Mouse (Mus musculus) heart, embryonic 14.5 days (tissue): ENCODE measurements around the gene Yrdc. TPM values are rescaled to one million over a fixed set of nuclear protein-coding genes. Genes with fewer than 3 reads are reported as not detected.
A peak's percentile ranks its signal among the peaks of the same experiment; 100 is the strongest.

Experiments
- ATAC-seq: fragments of 200-750 bp; cut with Nextera tagmentation; 2 replicates; pipeline ENCODE4 v1.8.0; 2017; ENCODE audit warnings: low read depth, moderate TSS enrichment; ENCODE audit not compliant: insufficient number of reproducible peaks, insufficient read depth, low FRiP score
- H3K27ac ChIP-seq, 2 experiments: fragments of 200-500 bp in 1 of 2; fragments of 300-500 bp in 1 of 2; sonication (generic) in 1 of 2; replicated peaks in 1 of 2; 2 replicates each; pipeline ENCODE4 v1.5.1; 2012 to 2014; ENCODE audit warnings: low read depth in 2 of 2, low read length in 2 of 2, control low read depth in 1 of 2, mild to moderate bottlenecking in 1 of 2, mixed read lengths in 1 of 2; ENCODE audit not compliant: control insufficient read depth in 1 of 2, insufficient read depth in 1 of 2
- H3K27me3 ChIP-seq: fragments of 300-500 bp; sonication (generic); 2 replicates; pipeline ENCODE4 v1.6.1; 2014; ENCODE audit warnings: mild to moderate bottlenecking, low read length, control low read depth; ENCODE audit not compliant: control insufficient read depth, insufficient read depth
- H3K36me3 ChIP-seq: fragments of 300-500 bp; sonication (generic); 2 replicates; pipeline ENCODE4 v1.6.1; 2014; ENCODE audit warnings: mild to moderate bottlenecking, control low read depth, low read length, mixed read lengths; ENCODE audit not compliant: control insufficient read depth, insufficient read depth
- H3K4me1 ChIP-seq, 2 experiments: fragments of 200-500 bp in 1 of 2; fragments of 300-500 bp in 1 of 2; sonication (generic) in 1 of 2; 2 replicates each; pipeline ENCODE4 v1.6.1; 2012 to 2014; ENCODE audit warnings: low read length in 2 of 2, control low read depth in 1 of 2, mixed read lengths in 1 of 2; ENCODE audit not compliant: control insufficient read depth in 2 of 2, insufficient read depth in 2 of 2
- H3K4me2 ChIP-seq: fragments of 300-500 bp; sonication (generic); 2 replicates; pipeline ENCODE4 v1.6.1; 2014; ENCODE audit warnings: mild to moderate bottlenecking, low read length
- H3K4me3 ChIP-seq, 2 experiments: fragments of 200-500 bp in 1 of 2; fragments of 300-500 bp in 1 of 2; sonication (generic) in 1 of 2; 2 replicates each; pipeline ENCODE4 v1.5.1; 2012 to 2014; ENCODE audit warnings: low read length in 2 of 2, mild to moderate bottlenecking in 2 of 2, control low read depth in 1 of 2, low read depth in 1 of 2, moderate library complexity in 1 of 2; ENCODE audit not compliant: control insufficient read depth in 1 of 2, insufficient read depth in 1 of 2
- H3K9ac ChIP-seq: fragments of 300-500 bp; sonication (generic); 2 replicates; pipeline ENCODE4 v1.6.1; 2014; ENCODE audit warnings: mild to moderate bottlenecking, low read length
- H3K9me3 ChIP-seq: fragments of 300-500 bp; sonication (generic); 2 replicates; pipeline ENCODE4 v1.6.1; 2016; ENCODE audit warnings: low read length, control low read depth; ENCODE audit not compliant: control insufficient read depth
- WGBS: fragments of 180-500 bp; shearing (Covaris S2); extraction: QIAGEN DNeasy Blood & Tissue Kit; methylation state at CpG from one replicate; pipeline ENCODE4 v1.1.7; 2014; 5-methylcytosine and 5-hydroxymethylcytosine counted together
- polyA plus RNA-seq: library from polyadenylated mRNA; unstranded; fragments of >200 nt; fragmentation: Nextera tagmentation; extraction: Ambion mirVana; gene quantifications from 2 replicates; pipeline ENCODE4 v1.2.1, GENCODE M21; 2014

Gene Yrdc
- polyA plus RNA-seq, 1 experiment from 2014 or later = 28.1 TPM

GRCm38 (mm10) chr4:124810056-124810455, 40.4 kb upstream of the Yrdc start:
- no peak overlapping the region for H3K4me3 ChIP-seq
- no peak overlapping the region for H3K27ac ChIP-seq
- H3K4me2 ChIP-seq = no peak overlapping the region
- no peak overlapping the region for H3K9ac ChIP-seq
- H3K36me3 ChIP-seq = peaks cover 35% of the 10 kb centered on the region
- ATAC-seq = no peak
- no peaks in the 10 kb centered on the region for H3K9me3 ChIP-seq
- 89% methylated on average over 7 of the region's 7 CpGs for WGBS
- peaks cover 0 to 4% of the 10 kb centered on the region in 2 experiments; a peak in 2 of 4 replicates for H3K4me1 ChIP-seq
- H3K27me3 ChIP-seq = no peaks in the 10 kb centered on the region

- H3K9ac ChIP-seq = no peak overlapping the region
- ATAC-seq = no peak
- 52% methylated on average over 9 of the region's 9 CpGs for WGBS
- no peak overlapping the region for H3K4me3 ChIP-seq
- H3K4me1 ChIP-seq = peaks cover 0 to 4% of the 10 kb centered on the region in 2 experiments; a peak in 2 of 4 replicates
- H3K36me3 ChIP-seq = peaks cover 27% of the 10 kb centered on the region
- no peaks in the 10 kb centered on the region for H3K27me3 ChIP-seq
- no peaks in the 10 kb centered on the region for H3K9me3 ChIP-seq
- no peak overlapping the region for H3K4me2 ChIP-seq
- no peak overlapping the region for H3K27ac ChIP-seq
These were observed 39.0 kb upstream of the Yrdc start for GRCm38 (mm10) chr4:124811347-124811975.

GRCm38 (mm10) chr4:124815901-124816300, 34.6 kb upstream of the Yrdc start:
- Histone ChIP-seq H3K27ac (no peak overlapping the region), H3K4me2 (no peak overlapping the region), H3K4me1 (peaks cover 3 to 11% of the 10 kb centered on the region in 2 experiments; a peak in 3 of 4 replicates), H3K36me3 (peaks cover 25% of the 10 kb centered on the region), H3K9ac (no peak overlapping the region), H3K27me3 (no peaks in the 10 kb centered on the region), H3K4me3 (no peak overlapping the region), H3K9me3 (no peaks in the 10 kb centered on the region)
- ATAC-seq = no peak
- WGBS = 90% methylated on average over 11 of the region's 11 CpGs

GRCm38 (mm10) chr4:124817803-124818202, 32.7 kb upstream of the Yrdc start:
- Histone ChIP-seq H3K9me3 (no peaks in the 10 kb centered on the region), H3K4me3 (no peak overlapping the region), H3K9ac (no peak overlapping the region), H3K36me3 (peaks cover 41% of the 10 kb centered on the region), H3K27ac (no peak overlapping the region), H3K27me3 (no peaks in the 10 kb centered on the region), H3K4me1 (peaks cover 3 to 11% of the 10 kb centered on the region in 2 experiments; a peak in 3 of 4 replicates), H3K4me2 (no peak overlapping the region)
- ATAC-seq = peak; percentile 86
- 10% methylated on average over 6 of the region's 6 CpGs for WGBS

- H3K27ac ChIP-seq = no peak overlapping the region
- peaks cover 51% of the 10 kb centered on the region for H3K36me3 ChIP-seq
- H3K4me1 ChIP-seq = peaks cover 3 to 11% of the 10 kb centered on the region in 2 experiments; a peak in 3 of 4 replicates
- H3K9ac ChIP-seq = no peak overlapping the region
- no peak overlapping the region for H3K4me2 ChIP-seq
- 91% methylated on average over 4 of the region's 4 CpGs for WGBS
- H3K27me3 ChIP-seq = no peaks in the 10 kb centered on the region
- no peak overlapping the region for H3K4me3 ChIP-seq
- H3K9me3 ChIP-seq = no peaks in the 10 kb centered on the region
- no peak for ATAC-seq
These were observed 31.6 kb upstream of the Yrdc start for GRCm38 (mm10) chr4:124818832-124819231.

GRCm38 (mm10) chr4:124824967-124825366, 25.5 kb upstream of the Yrdc start:
- no peak for ATAC-seq

GRCm38 (mm10) chr4:124825371-124825965, 25.0 kb upstream of the Yrdc start:
- Histone ChIP-seq H3K27me3 (no peaks in the 10 kb centered on the region), H3K9ac (no peak overlapping the region), H3K4me1 (no peaks in the 10 kb centered on the region), H3K4me2 (no peak overlapping the region), H3K36me3 (peaks cover 70% of the 10 kb centered on the region), H3K4me3 (no peak overlapping the region), H3K27ac (no peak overlapping the region), H3K9me3 (no peaks in the 10 kb centered on the region)
- no peak for ATAC-seq
- 95% methylated on average over 21 of the region's 21 CpGs for WGBS

More at GRCm38 (mm10) chr4:124824967-124825366, 25.5 kb upstream of the Yrdc start:
- Histone ChIP-seq H3K9ac (no peak overlapping the region), H3K4me2 (no peak overlapping the region), H3K27me3 (no peaks in the 10 kb centered on the region), H3K4me1 (no peaks in the 10 kb centered on the region), H3K4me3 (no peak overlapping the region), H3K36me3 (peaks cover 75% of the 10 kb centered on the region), H3K27ac (no peak overlapping the region), H3K9me3 (no peaks in the 10 kb centered on the region)
- 90% methylated on average over 6 of the region's 6 CpGs for WGBS
